Mouse (Mus musculus) central nervous system, embryonic 14 days (tissue): Measurements from ENCODE around the gene Tbcb. TPM values are rescaled to one million over a fixed set of nuclear protein-coding genes. Genes with fewer than 3 reads are reported as not detected.

ENCODE experiments used
- polyA plus RNA-seq: library from polyadenylated mRNA; depleted of rRNA; stranded (reverse); fragments of >200 nt; gene quantifications from 2 replicates; pipeline ENCODE4 v1.2.3, GENCODE M21; 2012; rRNA removed

Gene Tbcb
- 193 and 204 TPM in 2 replicates for polyA plus RNA-seq

DNA sequence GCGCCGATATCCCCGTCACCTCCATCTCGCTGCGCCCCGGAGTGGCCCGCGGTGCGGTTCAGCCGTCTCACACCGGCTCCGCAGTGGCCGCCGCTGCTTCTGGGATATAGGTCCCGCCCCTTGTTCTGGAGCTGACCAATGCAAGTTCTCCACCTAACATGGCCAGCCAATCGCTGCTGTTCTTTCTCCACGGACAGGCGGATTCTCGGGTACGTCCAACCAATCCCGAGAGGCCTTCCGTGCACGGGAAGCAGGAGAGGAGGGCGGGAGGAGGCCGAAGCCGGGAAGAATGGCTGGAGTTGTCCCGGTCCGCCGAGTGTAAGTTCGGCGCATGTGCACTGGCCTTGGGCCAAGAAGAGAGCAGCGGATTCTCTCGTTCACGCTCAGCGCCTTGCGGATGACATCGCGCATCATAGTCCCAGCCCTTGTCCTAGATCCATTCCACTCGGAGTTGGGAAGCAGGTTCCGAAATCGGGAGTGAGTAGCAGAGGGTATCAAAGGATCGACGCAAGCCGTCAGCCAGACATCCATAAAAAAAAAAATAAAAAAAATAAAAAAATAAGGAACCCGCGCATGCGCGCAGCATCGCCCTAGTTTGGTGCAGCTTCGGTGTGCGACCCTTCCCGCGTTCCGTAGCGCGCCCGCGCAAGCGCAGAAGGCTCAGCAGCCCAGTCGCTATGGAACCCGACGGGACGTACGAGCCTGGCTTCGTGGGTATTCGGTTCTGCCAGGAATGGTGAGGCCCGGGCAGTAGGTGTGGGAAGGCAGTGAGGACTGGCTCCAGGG lies at the start of gene Tbcb, which contains the start of gene Polr2i:
Gene Tbcb (minus strand): TSS at position 604 of the 786 bp plus-strand sequence.
Gene Polr2i (plus strand): TSS at position 280 of the 786 bp plus-strand sequence.

GRCm38 (mm10) chr7:30279951-30280669 lies 48.0 kb upstream of the Tbcb start, which contains the start of the genes Thap8 and Wdr62:
Gene Thap8 (plus strand): TSS chr7:30280094.
Gene Wdr62 (minus strand): TSS chr7:30280419.

GRCm38 (mm10) chr7:30235625-30236024 lies 3.6 kb upstream of the Tbcb start, which contains the start of gene Ovol3:
Gene Ovol3 (minus strand): TSS chr7:30235725.

DNA sequence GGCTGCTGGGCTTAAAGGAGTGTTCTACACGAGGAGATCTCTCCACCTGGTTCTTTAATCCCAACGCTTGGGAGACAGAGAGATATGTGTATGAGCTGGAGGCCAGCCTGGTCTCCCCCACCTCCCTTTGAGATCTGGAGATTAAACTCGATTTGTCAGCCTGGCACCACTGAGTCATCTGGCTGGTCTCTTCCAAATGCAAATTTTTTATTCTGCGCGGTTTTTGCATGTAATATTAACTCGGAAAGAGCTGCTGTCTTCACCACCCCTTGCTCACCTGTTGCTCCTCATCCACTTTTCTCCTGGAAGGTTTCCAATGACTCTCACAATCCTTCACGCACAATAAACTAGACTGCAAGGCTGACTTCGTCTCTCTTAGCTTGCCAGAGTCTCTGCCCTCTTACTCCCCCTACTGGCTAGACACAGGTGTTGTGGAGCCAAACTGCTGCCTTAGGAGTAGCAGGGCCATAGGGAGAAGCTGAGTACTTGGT lies 33.5 kb downstream of the Tbcb start, which contains the start of gene Capns1:
Gene Capns1 (minus strand): TSS at position 331 of the 491 bp plus-strand sequence.

GRCm38 (mm10) chr7:30183879-30184289 lies 48.2 kb downstream of the Tbcb start, which contains the start of gene Cox7a1:
Gene Cox7a1 (plus strand): TSS chr7:30184144.

Other genes with a start within 250 kb of the Tbcb start
- 7.1 and 9.3 TPM in 2 replicates for gene Zfp568, start 248.3 kb downstream of the Tbcb start, polyA plus RNA-seq
- 11.1 and 12.6 TPM in 2 replicates for gene Zfp14, start 180.9 kb downstream of the Tbcb start, polyA plus RNA-seq
- 4.7 and 5.0 TPM in 2 replicates for gene Zfp82, start 159.4 kb downstream of the Tbcb start, polyA plus RNA-seq
- 0.91 and 1.6 TPM in 2 replicates for gene Gm26920, start 141.9 kb downstream of the Tbcb start, polyA plus RNA-seq
- gene Zfp566, start 141.7 kb downstream of the Tbcb start, polyA plus RNA-seq, result 11.5 and 12.7 TPM in 2 replicates
- gene Zfp260, start 137.5 kb downstream of the Tbcb start, polyA plus RNA-seq, result 54.6 and 58.2 TPM in 2 replicates
- 7.0 and 9.3 TPM in 2 replicates for gene Zfp382, start 110.3 kb downstream of the Tbcb start, polyA plus RNA-seq
- 89.7 and 96.2 TPM in 2 replicates for gene Zfp146, start 62.5 kb downstream of the Tbcb start, polyA plus RNA-seq
- 1.9 and 4.1 TPM in 2 replicates for gene Cox7a1, start 48.1 kb downstream of the Tbcb start, polyA plus RNA-seq
- gene Capns1, start 33.5 kb downstream of the Tbcb start, polyA plus RNA-seq, result 273 and 310 TPM in 2 replicates
- gene Polr2i, start 324 bp downstream of the Tbcb start, polyA plus RNA-seq, result 269 and 294 TPM in 2 replicates
- 0.12 and 0.14 TPM in 2 replicates for gene Ovol3, start 3.5 kb upstream of the Tbcb start, polyA plus RNA-seq
- 0.13 and 0.17 TPM in 2 replicates for gene Thap8, start 47.8 kb upstream of the Tbcb start, polyA plus RNA-seq
- gene Wdr62, start 48.1 kb upstream of the Tbcb start, polyA plus RNA-seq, result 18.4 and 23.7 TPM in 2 replicates
- gene Clip3, start 59.5 kb upstream of the Tbcb start, polyA plus RNA-seq, result 205 and 218 TPM in 2 replicates
- gene Alkbh6, start 76.4 kb upstream of the Tbcb start, polyA plus RNA-seq, result 139 and 146 TPM in 2 replicates
- 31.1 and 59.8 TPM in 2 replicates for gene Syne4, start 82.5 kb upstream of the Tbcb start, polyA plus RNA-seq
- 0.53 and 0.69 TPM in 2 replicates for gene E130208F15Rik, start 89.5 kb upstream of the Tbcb start, polyA plus RNA-seq
- gene Sdhaf1, start 91.6 kb upstream of the Tbcb start, polyA plus RNA-seq, result 21.2 and 23.7 TPM in 2 replicates
- 21.5 and 22.5 TPM in 2 replicates for gene Lrfn3, start 130.5 kb upstream of the Tbcb start, polyA plus RNA-seq
- gene Tyrobp, start 181.5 kb upstream of the Tbcb start, polyA plus RNA-seq, result 28.6 and 28.9 TPM in 2 replicates
- gene Hcst, start 187.6 kb upstream of the Tbcb start, polyA plus RNA-seq, result 0.79 and 0.81 TPM in 2 replicates
- gene Nfkbid, start 189.5 kb upstream of the Tbcb start, polyA plus RNA-seq, result 2.7 TPM in 2 replicates
- gene Aplp1, start 213.3 kb upstream of the Tbcb start, polyA plus RNA-seq, result 419 and 440 TPM in 2 replicates
- gene Kirrel2, start 225.4 kb upstream of the Tbcb start, polyA plus RNA-seq, result 1.2 and 1.9 TPM in 2 replicates
- gene Nphs1, start 226.0 kb upstream of the Tbcb start, polyA plus RNA-seq, result 1.2 and 2.2 TPM in 2 replicates